Mouse (Mus musculus) CH12.LX (cell line): ENCODE measurements at regions not wholly inside any gene's neighbourhood (a gene's known extent, or its start where the extent isn't known, plus 50 kb on each side); places are given as distances from the start of the nearest gene placed in this dataset.

Experiments used
- DNase-seq: peaks from one replicate; pipeline ENCODE4 v3.0.0-alpha.2; 2013; ENCODE audit errors: extremely low read depth
- H3K27ac ChIP-seq: 2 replicates; pipeline ENCODE4 v1.5.1; 2012; ENCODE audit warnings: low read depth, mild to moderate bottlenecking, control low read depth, moderate library complexity; ENCODE audit not compliant: insufficient read depth
- H3K27me3 ChIP-seq: replicated peaks from 2 replicates; pipeline ENCODE3; 2012; ENCODE audit warnings: inconsistent platforms
- H3K36me3 ChIP-seq, 2 experiments: replicated peaks in 1 of 2; 2 replicates each; pipeline versions ENCODE3 to v1.6.1; 2012; ENCODE audit warnings: inconsistent platforms in 1 of 2, low read length in 1 of 2, mild to moderate bottlenecking in 1 of 2, mixed read lengths in 1 of 2, moderate library complexity in 1 of 2; ENCODE audit not compliant: control insufficient read depth in 1 of 2, insufficient read depth in 1 of 2
- H3K4me1 ChIP-seq, 2 experiments: 2 replicates each; pipeline ENCODE4 v1.6.1; 2012; ENCODE audit warnings: inconsistent platforms in 1 of 2, moderate library complexity in 1 of 2; ENCODE audit not compliant: insufficient read depth in 2 of 2, control insufficient read depth in 1 of 2
- H3K4me2 ChIP-seq: 2 replicates; pipeline ENCODE4 v1.6.1; 2012; ENCODE audit warnings: low read depth, mild to moderate bottlenecking, control low read depth; ENCODE audit not compliant: poor library complexity, insufficient read depth, severe bottlenecking
- H3K4me3 ChIP-seq, 3 experiments: fragments of 150-350 bp in 1 of 3; sonication (generic) in 1 of 3; replicated peaks in 1 of 3; 2 replicates each; pipeline versions ENCODE3 to v1.5.1; 2011 to 2012; ENCODE audit warnings: low read depth in 2 of 3, low read length in 2 of 3, mild to moderate bottlenecking in 2 of 3, moderate library complexity in 2 of 3, control low read depth in 1 of 3, improper control_type of control experiment in 1 of 3, inconsistent platforms in 1 of 3, mixed read lengths in 1 of 3; ENCODE audit not compliant: poor library complexity in 1 of 3
- H3K79me2 ChIP-seq: replicated peaks from 2 replicates; pipeline ENCODE4 v1.6.1; 2012; ENCODE audit warnings: mild to moderate bottlenecking, moderate library complexity; ENCODE audit not compliant: control insufficient read depth, poor library complexity, insufficient read depth, severe bottlenecking; ENCODE audit errors: extremely low read depth
- H3K9ac ChIP-seq: 2 replicates; pipeline ENCODE4 v1.6.1; 2012; ENCODE audit warnings: low read depth, mild to moderate bottlenecking, control low read depth, moderate library complexity; ENCODE audit not compliant: insufficient read depth
- H3K9me3 ChIP-seq: replicated peaks from 2 replicates; pipeline ENCODE3; 2012; ENCODE audit warnings: low read length, inconsistent platforms, mixed read lengths
- CHD1 ChIP-seq: IDR thresholded peaks from 2 replicates; pipeline ENCODE4 v1.6.1; 2012; ENCODE audit warnings: low read depth, low read length, improper control_type of control experiment, inconsistent platforms
- CHD2 ChIP-seq: IDR thresholded peaks from 2 replicates; pipeline ENCODE4 v1.6.1; 2011; ENCODE audit warnings: low read length, improper control_type of control experiment
- CTCF ChIP-seq, 2 experiments: IDR thresholded peaks in 1 of 2; conservative IDR thresholded peaks in 1 of 2; 2 replicates each; pipeline ENCODE4 v1.5.1; 2011 to 2012; ENCODE audit warnings: low read depth in 2 of 2, low read length in 2 of 2, improper control_type of control experiment in 1 of 2, inconsistent platforms in 1 of 2, mild to moderate bottlenecking in 1 of 2, moderate library complexity in 1 of 2
- ELF1 ChIP-seq: IDR thresholded peaks from 2 replicates; pipeline ENCODE4 v1.6.1; 2014; ENCODE audit warnings: low read depth, mild to moderate bottlenecking, inconsistent platforms, low read length, improper control_type of control experiment
- EP300 ChIP-seq: IDR thresholded peaks from 2 replicates; pipeline ENCODE4 v1.6.1; 2011; ENCODE audit warnings: low read length, improper control_type of control experiment
- ETS1 ChIP-seq: conservative IDR thresholded peaks from 2 replicates; pipeline ENCODE4 v1.6.1; 2012; ENCODE audit warnings: low read depth, mild to moderate bottlenecking, inconsistent platforms, low read length, improper control_type of control experiment, moderate library complexity
- GABPA ChIP-seq: IDR thresholded peaks from 2 replicates; pipeline ENCODE4 v1.6.1; 2012; ENCODE audit warnings: low read depth, low read length, improper control_type of control experiment, inconsistent platforms; ENCODE audit not compliant: insufficient replicate concordance
- IRF4 ChIP-seq: IDR thresholded peaks from 2 replicates; pipeline ENCODE4 v1.6.1; 2014; ENCODE audit warnings: low read depth, mild to moderate bottlenecking, inconsistent platforms, low read length, improper control_type of control experiment
- KAT2A ChIP-seq: IDR thresholded peaks from 2 replicates; pipeline ENCODE4 v1.6.1; 2012; ENCODE audit warnings: low read length, improper control_type of control experiment, inconsistent platforms; ENCODE audit not compliant: insufficient replicate concordance
- MXI1 ChIP-seq: IDR thresholded peaks from 2 replicates; pipeline ENCODE4 v1.6.1; 2011; ENCODE audit warnings: mild to moderate bottlenecking, low read depth, low read length, improper control_type of control experiment
- MYC ChIP-seq: IDR thresholded peaks from 2 replicates; pipeline ENCODE4 v1.6.1; 2011; ENCODE audit warnings: low read depth, mild to moderate bottlenecking, improper control_type of control experiment, low read length
- PAX5 ChIP-seq: IDR thresholded peaks from 2 replicates; pipeline ENCODE4 v1.6.1; 2012; ENCODE audit warnings: low read length, inconsistent platforms, mixed read lengths
- POLR2A ChIP-seq: IDR thresholded peaks from 2 replicates; pipeline ENCODE4 v1.6.1; 2011; ENCODE audit warnings: low read depth, mild to moderate bottlenecking, improper control_type of control experiment, low read length
- POLR2AphosphoS2 ChIP-seq: IDR thresholded peaks from 2 replicates; pipeline ENCODE4 v1.6.1; 2011; ENCODE audit warnings: low read depth, low read length, improper control_type of control experiment
- RAD21 ChIP-seq: IDR thresholded peaks from 2 replicates; pipeline ENCODE4 v1.6.1; 2011; ENCODE audit warnings: low read depth, mild to moderate bottlenecking, low read length, improper control_type of control experiment, moderate library complexity
- RCOR1 ChIP-seq: conservative IDR thresholded peaks from 2 replicates; pipeline ENCODE4 v1.6.1; 2012; ENCODE audit warnings: low read depth, mild to moderate bottlenecking, inconsistent platforms, low read length, improper control_type of control experiment
- SMC3 ChIP-seq: IDR thresholded peaks from 2 replicates; pipeline ENCODE4 v1.6.1; 2011; ENCODE audit warnings: low read depth, low read length, improper control_type of control experiment
- TBP ChIP-seq: conservative IDR thresholded peaks from 2 replicates; pipeline ENCODE4 v1.6.1; 2011; ENCODE audit warnings: low read depth, low read length, improper control_type of control experiment
- TCF12 ChIP-seq: IDR thresholded peaks from 2 replicates; pipeline ENCODE4 v1.6.1; 2014; ENCODE audit warnings: low read depth, mild to moderate bottlenecking, inconsistent platforms, low read length, improper control_type of control experiment
- USF1 ChIP-seq: IDR thresholded peaks from 2 replicates; pipeline ENCODE4 v1.6.1; 2014; ENCODE audit warnings: low read depth, mild to moderate bottlenecking, inconsistent platforms, low read length, improper control_type of control experiment
- USF2 ChIP-seq: conservative IDR thresholded peaks from 2 replicates; pipeline ENCODE4 v1.6.1; 2011; ENCODE audit warnings: low read depth, low read length, improper control_type of control experiment
- ZKSCAN1 ChIP-seq: IDR thresholded peaks from 2 replicates; pipeline ENCODE4 v1.6.1; 2012; ENCODE audit warnings: low read depth, inconsistent platforms, low read length, improper control_type of control experiment, borderline replicate concordance
- dilution Hi-C: fragments of 300-500 bp; cut with MboI; formaldehyde crosslinking; loops from 2 replicates; pipeline ENCODE4 v1.14.3; 2020; ENCODE audit warnings: low sequenced_read_pairs; ENCODE audit not compliant: extremely low pct_unique_long_range_greater_than_20kb, extremely low pct_ligation_motif_present
- in situ Hi-C: fragments of 300-500 bp; cut with MboI; formaldehyde crosslinking; loops from 3 replicates; pipeline ENCODE4 v1.14.3; 2019; ENCODE audit warnings: low sequenced_read_pairs, low pct_ligation_motif_present, low pct_unique_long_range_greater_than_20kb, mixed read lengths

DNA sequence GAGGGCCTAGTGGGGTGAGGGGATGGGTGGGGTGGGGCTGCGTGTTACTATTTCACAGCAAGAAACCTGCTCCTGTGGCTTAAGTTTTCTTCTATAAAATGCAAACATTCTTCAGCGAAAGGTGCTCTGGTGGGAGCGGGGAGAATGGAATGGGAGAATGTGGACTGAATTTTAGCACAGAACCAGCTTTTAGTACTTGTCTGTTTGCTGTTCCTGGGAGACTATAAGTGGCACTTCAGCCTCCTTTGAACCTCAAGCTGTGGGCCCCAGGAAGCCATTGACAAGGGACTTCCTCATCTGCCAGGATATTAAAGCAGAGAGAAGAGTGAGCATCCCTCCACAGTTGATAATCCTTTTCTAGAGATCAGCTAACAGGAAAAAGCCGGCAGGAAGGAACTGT, 580.2 kb downstream of the Zfp706 start:
- H3K27ac ChIP-seq: no peak overlapping the region
- in situ Hi-C loops (no loop called here), dilution Hi-C loops (no loop called here)
- no peak overlapping the region for H3K4me2 ChIP-seq
- H3K4me1 ChIP-seq: peaks cover 0 to 22% of the 10 kb centered on the region in 2 experiments; a peak in 3 of 4 replicates
- H3K9me3 ChIP-seq: no peaks in the 10 kb centered on the region
- TF ChIP-seq USF1 (no peak), CHD2 (no peak), SMC3 (no peak), CHD1 (no peak), ZKSCAN1 (no peak), ETS1 (no peak), RCOR1 (no peak), CTCF (conservative IDR thresholded peaks at IDR 0.05 in 1 of 2, IDR thresholded peaks at IDR 0.05 in 1 of 2; ENCODE audit: low read depth in 2 of 2, low read length in 2 of 2) (no peak), IRF4 (no peak), PAX5 (no peak)
- H3K9ac ChIP-seq: no peak overlapping the region
- no peak overlapping the region for H3K4me3 ChIP-seq
- H3K36me3 ChIP-seq: no peaks in the 10 kb centered on the region
- no peaks in the 10 kb centered on the region for H3K27me3 ChIP-seq
- DNase-seq: no peak
- H3K79me2 ChIP-seq: no peaks in the 10 kb centered on the region

DNA sequence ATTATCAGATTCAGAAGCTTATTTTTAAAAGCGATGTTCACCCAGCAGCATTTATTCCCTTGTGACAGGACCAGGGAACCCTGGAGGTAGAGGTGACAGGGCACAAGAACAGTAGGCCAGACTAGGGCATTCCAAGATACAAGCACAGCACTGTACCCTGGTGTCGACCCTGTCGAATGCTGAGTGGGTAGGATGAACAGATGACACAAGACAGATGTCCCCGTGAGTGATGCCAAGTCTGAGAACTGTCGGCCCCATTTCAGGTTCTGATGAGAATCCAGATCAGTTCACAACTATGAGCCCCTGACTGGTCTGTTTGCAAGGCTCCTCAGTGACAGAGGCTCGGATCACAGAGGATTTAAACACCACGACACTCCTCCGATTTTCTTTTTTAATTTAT, 581.7 kb downstream of the Zfp706 start:
- Histone ChIP-seq H3K4me1 (peaks cover 0 to 36% of the 10 kb centered on the region in 2 experiments; a peak in 3 of 4 replicates), H3K27ac (no peak overlapping the region), H3K27me3 (no peaks in the 10 kb centered on the region), H3K79me2 (no peaks in the 10 kb centered on the region), H3K4me2 (no peak overlapping the region), H3K4me3 (no peak overlapping the region), H3K9me3 (no peaks in the 10 kb centered on the region), H3K36me3 (no peaks in the 10 kb centered on the region), H3K9ac (no peak overlapping the region)
- DNase-seq: no peak
- in situ Hi-C loops: no loop called here
- dilution Hi-C loops: no loop called here
- TF ChIP-seq MYC: no peak
- TF ChIP-seq KAT2A: no peak
- TF ChIP-seq TCF12: no peak
- no peak for TF ChIP-seq CHD1
- TF ChIP-seq MXI1: no peak
- no peak for TF ChIP-seq EP300
- no peak for TF ChIP-seq POLR2A

DNA sequence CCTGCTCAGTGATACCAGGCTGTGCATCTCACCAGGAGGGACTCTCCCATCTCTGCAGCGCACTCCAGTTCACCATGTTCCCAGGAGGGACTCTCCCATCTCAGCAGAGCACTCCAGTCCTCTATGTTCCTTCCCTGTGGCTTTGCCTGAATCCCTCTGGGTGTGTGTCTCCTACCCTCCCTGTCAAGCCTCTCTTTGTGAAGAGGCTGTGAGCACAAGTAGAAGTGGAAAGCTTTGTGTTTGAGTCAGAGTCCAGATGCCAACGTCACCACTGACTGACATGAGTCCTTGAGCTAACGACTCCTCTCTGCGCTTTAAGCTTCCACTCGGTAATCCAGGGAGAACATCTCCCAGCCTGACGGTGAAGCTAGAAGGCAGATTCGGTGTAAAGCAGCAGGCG, 583.5 kb downstream of the Zfp706 start:
- Histone ChIP-seq H3K4me3 (no peak overlapping the region), H3K79me2 (no peaks in the 10 kb centered on the region), H3K9me3 (no peaks in the 10 kb centered on the region), H3K4me2 (no peak overlapping the region), H3K36me3 (no peaks in the 10 kb centered on the region), H3K4me1 (peaks cover 0 to 42% of the 10 kb centered on the region in 2 experiments; a peak in 3 of 4 replicates), H3K9ac (no peak overlapping the region), H3K27ac (no peak overlapping the region), H3K27me3 (no peaks in the 10 kb centered on the region)
- in situ Hi-C loops (no loop called here), dilution Hi-C loops (no loop called here)
- TF ChIP-seq RAD21 (no peak), POLR2AphosphoS2 (no peak), GABPA (no peak), PAX5 (no peak), ELF1 (no peak), USF2 (no peak), TCF12 (no peak), ETS1 (no peak), TBP (no peak), IRF4 (no peak)
- peak; percentile 24 for DNase-seq
